9 mouse cellular contexts compared by ENCODE assay signal in the genomic region with DNA sequence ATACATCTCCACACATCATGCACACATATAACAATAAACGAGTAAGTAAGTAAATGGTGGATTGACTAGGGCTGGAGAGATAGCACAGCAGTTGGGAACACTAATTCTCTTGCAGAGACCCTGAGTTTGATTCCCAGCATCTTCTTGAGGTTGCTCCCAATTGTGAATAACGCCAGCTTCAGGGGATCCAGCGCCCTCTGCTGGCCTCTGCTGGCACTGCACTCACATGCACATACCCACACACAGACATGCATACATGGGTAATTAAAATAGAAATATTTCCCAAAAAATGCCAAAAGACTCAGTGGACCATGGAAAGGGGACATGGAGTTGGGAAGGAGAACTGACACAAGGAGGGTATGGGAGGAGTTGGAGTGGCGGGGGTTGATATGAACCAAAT. TPM values are rescaled to one million over a fixed set of nuclear protein-coding genes. Genes with fewer than 3 reads are reported as not detected.
DNase-seq lines count a peak whose midpoint lies in the region; TF ChIP-seq lines count a peak whose summit lies in the region.
"Had no signal": no experiment of that assay in that cellular context is flagged by ENCODE, and none has a peak within 500 bp of the region (broad histone marks: within the 10 kb centered on the region; RNA-seq: fewer than 3 reads in every experiment).

No protein-coding gene starts in this region.

- H3K27me3 ChIP-seq in E14TG2a.4 (ENCODE audit: insufficient read depth, low read length) = no peaks in the 10 kb centered on the region
- H3K27me3 ChIP-seq: forebrain, embryonic 15.5 days; midbrain, embryonic 15.5 days had no signal

- peaks cover 15% of the 10 kb centered on the region for H3K4me1 ChIP-seq in E14TG2a.4 (replicated peaks; ENCODE audit: low read depth, low read length)

- DNase-seq in layer of hippocampus, adult 2 months (ENCODE audit: low spot score in 2 of 2) = no peak
- no peak for DNase-seq in layer of hippocampus, adult 11-12 months (ENCODE audit: low spot score)
- peak; percentile 35 to 40 for DNase-seq in B cell, adult 2 months
- DNase-seq in induced T-regulatory cell, adult 2 months (ENCODE audit: low read depth) = peak; percentile 40
- DNase-seq in adrenal gland, adult 18-20 months (ENCODE audit: low spot score in 2 of 2) = no peak
- DNase-seq in urinary bladder, postnatal 14 days (ENCODE audit: low spot score) = no peak

- H3K27ac ChIP-seq in layer of hippocampus, adult 2 months = no peak overlapping the region
- H3K27ac ChIP-seq: forebrain, embryonic 15.5 days; midbrain, embryonic 15.5 days had no signal

- TF ChIP-seq CTCF in layer of hippocampus, adult 2 months (conservative IDR thresholded peaks at IDR 0.05) = peak; percentile 58
- TF ChIP-seq CTCF in E14TG2a.4 (conservative IDR thresholded peaks at IDR 0.05; ENCODE audit: low read length) = peak; percentile 67

- peaks cover 6% of the 10 kb centered on the region for H3K9me3 ChIP-seq in E14TG2a.4 (ENCODE audit: low read length)
- H3K9me3 ChIP-seq: forebrain, embryonic 15.5 days; midbrain, embryonic 15.5 days had no signal

- no peak overlapping the region for H3K4me3 ChIP-seq in layer of hippocampus, adult 2 months
- H3K4me3 ChIP-seq in E14TG2a.4 (replicated peaks; ENCODE audit: low read length) = no peak overlapping the region
- H3K4me3 ChIP-seq: forebrain, embryonic 15.5 days; midbrain, embryonic 15.5 days had no signal

- no peaks in the 10 kb centered on the region for H3K36me3 ChIP-seq in E14TG2a.4 (ENCODE audit: insufficient read depth, low read length)
- H3K36me3 ChIP-seq: forebrain, embryonic 15.5 days; midbrain, embryonic 15.5 days had no signal

RNA-seq across cellular contexts. Expression of a gene that starts 24.5 kb away (rescaled TPM):
- 10 to 100 TPM; 13.0 to 14.2 TPM for total RNA-seq in layer of hippocampus, adult 2 months (2021)
- 1 to 10 TPM; 4.5 to 8.8 TPM for total RNA-seq in adrenal gland, adult 18-20 months (2021)

RNA-seq across cellular contexts. Expression of a gene that starts 53.0 kb away (rescaled TPM):
- total RNA-seq in layer of hippocampus, adult 2 months (2021) = 10 to 100 TPM; 25.8 to 26.8 TPM
- total RNA-seq in adrenal gland, adult 18-20 months (2021) = 10 to 100 TPM; 16.0 to 17.5 TPM

Comparison
In these comparisons a context has a peak if more than half of its experiments do, and no peak if none do; other contexts are left out.
1. DNase-seq: peak in B cell, adult 2 months (2 of 2) and induced T-regulatory cell, adult 2 months (single experiment); none in layer of hippocampus, adult 2 months (0 of 2), layer of hippocampus, adult 11-12 months (single experiment), adrenal gland, adult 18-20 months (0 of 2) and urinary bladder, postnatal 14 days (single experiment).